Mouse (Mus musculus) small intestine, adult 2 months (tissue): ENCODE results near the gene Bach2.

Source experiments
- CTCF ChIP-seq: fragments of 200-500 bp; IDR thresholded peaks from 2 replicates; pipeline ENCODE4 v1.5.1; 2012; ENCODE audit warnings: low read depth, mild to moderate bottlenecking, control low read depth, inconsistent platforms, low read length, moderate library complexity, mixed read lengths; ENCODE audit not compliant: insufficient replicate concordance, insufficient read length; ENCODE audit errors: extremely low read depth
- POLR2A ChIP-seq: fragments of 200-500 bp; IDR thresholded peaks from 2 replicates; pipeline ENCODE4 v1.6.1; 2012; ENCODE audit warnings: low read depth, mild to moderate bottlenecking, control low read depth, inconsistent platforms, low read length, moderate library complexity

DNA sequence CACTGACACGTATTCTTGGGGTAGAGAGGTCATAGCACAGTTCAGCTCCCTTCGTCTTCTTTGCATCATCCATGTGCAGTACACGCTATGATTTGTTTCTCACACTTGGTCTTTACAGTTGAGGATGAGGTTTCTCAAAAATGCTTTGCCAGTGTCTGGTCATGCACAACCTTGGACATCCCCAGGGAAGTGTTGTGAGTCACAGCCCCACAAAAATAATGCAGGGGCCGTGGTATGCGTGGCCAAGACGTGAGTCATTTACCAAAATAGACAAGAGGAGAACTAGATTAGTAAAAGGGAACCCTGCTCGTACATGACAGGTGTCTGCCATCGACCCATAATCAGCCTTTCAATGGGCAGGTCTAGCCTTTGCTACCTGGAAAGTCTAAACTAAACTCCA is 152.7 kb downstream of the Bach2 start:
- TF ChIP-seq CTCF (no peak), POLR2A (no peak)
